In genomic region chr15:88624874-88625277, GRCm38 (mm10) we compare ENCODE assay signal across 38 mouse cellular contexts. TPM values are rescaled to one million over a fixed set of nuclear protein-coding genes. Genes with fewer than 3 reads are reported as not detected.
"Had no signal": no experiment of that assay in that cellular context is flagged by ENCODE, and none has a peak within 500 bp of the region (broad histone marks: within the 10 kb centered on the region; RNA-seq: fewer than 3 reads in every experiment).

No protein-coding gene starts in this region.

- H3K36me3 ChIP-seq: embryonic facial prominence, embryonic 10.5 days; embryonic facial prominence, embryonic 12.5 days; embryonic facial prominence, embryonic 13.5 days; embryonic facial prominence, embryonic 15.5 days; forebrain, embryonic 10.5 days; forebrain, embryonic 12.5 days; forebrain, embryonic 15.5 days; heart, embryonic 10.5 days had no signal

- H3K9me3 ChIP-seq: embryonic facial prominence, embryonic 10.5 days; embryonic facial prominence, embryonic 12.5 days; embryonic facial prominence, embryonic 13.5 days; embryonic facial prominence, embryonic 15.5 days; forebrain, embryonic 12.5 days; forebrain, embryonic 15.5 days; heart, embryonic 10.5 days had no signal

- H3K9ac ChIP-seq: embryonic facial prominence, embryonic 12.5 days; embryonic facial prominence, embryonic 13.5 days; embryonic facial prominence, embryonic 15.5 days; forebrain, embryonic 12.5 days; forebrain, embryonic 15.5 days; forebrain, postnatal 0 days had no signal

- DNase-seq: cerebellum, adult 9-10 months; cerebellum, adult 9-11 months; cerebellum, postnatal 10 days; cerebellum, postnatal 14 days; cerebellum, postnatal 25 days; cerebellum, postnatal 36 days; embryo, embryonic 11 days; forebrain, postnatal 0 days; gastrocnemius, adult 2 months; gastrocnemius, postnatal 10 days; gastrocnemius, postnatal 14 days; gastrocnemius, postnatal 25 days; gastrocnemius, postnatal 36 days; heart, adult 11 months; heart, adult 18-20 months; heart, adult 2 months had no signal

- H3K4me1 ChIP-seq: embryonic facial prominence, embryonic 10.5 days; embryonic facial prominence, embryonic 12.5 days; embryonic facial prominence, embryonic 13.5 days; embryonic facial prominence, embryonic 15.5 days; forebrain, embryonic 10.5 days; forebrain, embryonic 12.5 days; forebrain, embryonic 15.5 days; heart, embryonic 10.5 days had no signal

- H3K27ac ChIP-seq: embryonic facial prominence, embryonic 10.5 days; embryonic facial prominence, embryonic 12.5 days; embryonic facial prominence, embryonic 13.5 days; embryonic facial prominence, embryonic 15.5 days; forebrain, embryonic 10.5 days; forebrain, embryonic 12.5 days; forebrain, embryonic 15.5 days; gastrocnemius, adult 2 months; heart, adult 2 months; heart, embryonic 10.5 days had no signal

- H3K4me3 ChIP-seq: embryonic facial prominence, embryonic 10.5 days; embryonic facial prominence, embryonic 12.5 days; embryonic facial prominence, embryonic 13.5 days; embryonic facial prominence, embryonic 15.5 days; erythroblast, embryonic 14.5 days; forebrain, embryonic 10.5 days; forebrain, embryonic 12.5 days; forebrain, embryonic 15.5 days; gastrocnemius, adult 2 months; heart, adult 2 months; heart, embryonic 10.5 days had no signal

- H3K27me3 ChIP-seq: embryonic facial prominence, embryonic 12.5 days; embryonic facial prominence, embryonic 13.5 days; embryonic facial prominence, embryonic 15.5 days; forebrain, embryonic 12.5 days; forebrain, embryonic 15.5 days had no signal

- H3K4me2 ChIP-seq: embryonic facial prominence, embryonic 12.5 days; embryonic facial prominence, embryonic 13.5 days; embryonic facial prominence, embryonic 15.5 days; forebrain, embryonic 12.5 days; forebrain, embryonic 15.5 days had no signal

- ATAC-seq: forebrain, embryonic 14.5 days; forebrain, embryonic 15.5 days; forebrain, embryonic 16.5 days; forebrain, postnatal 0 days had no signal

RNA-seq across cellular contexts. Expression of gene Zdhhc25, which starts 24.8 kb away (rescaled TPM):
- total RNA-seq: common myeloid progenitor, adult 5-6 weeks; forebrain, postnatal 0 days; gastrocnemius, adult 18-20 months; gastrocnemius, adult 2 months; gastrocnemius, adult 8-10 months; gastrocnemius, postnatal 10 days; gastrocnemius, postnatal 14 days; gastrocnemius, postnatal 25 days; gastrocnemius, postnatal 36 days; gastrocnemius, postnatal 4 days; granulocyte monocyte progenitor cell, adult 5-6 weeks; heart, adult 18-20 months; heart, adult 2 months; heart, adult 8-10 months had no signal
- polyA plus RNA-seq: cortical plate, adult 2 months; embryonic facial prominence, embryonic 10.5 days; embryonic facial prominence, embryonic 11.5 days; embryonic facial prominence, embryonic 12.5 days; embryonic facial prominence, embryonic 13.5 days; embryonic facial prominence, embryonic 14.5 days; embryonic facial prominence, embryonic 15.5 days; erythroblast, embryonic 14.5 days; forebrain, embryonic 10.5 days; forebrain, embryonic 11.5 days; forebrain, embryonic 12.5 days; forebrain, embryonic 14.5 days; forebrain, embryonic 15.5 days; forebrain, embryonic 16.5 days; forebrain, postnatal 0 days; frontal cortex, adult 2 months; heart, embryonic 10.5 days had no signal
